Mouse (Mus musculus): ENCODE data around the gene Tapt1. TPM values are rescaled to one million over a fixed set of nuclear protein-coding genes. Genes with fewer than 3 reads are reported as not detected.

Gene Tapt1
- polyA plus RNA-seq, 1 experiment from 2014 or later, result 35.7 TPM

DNA sequence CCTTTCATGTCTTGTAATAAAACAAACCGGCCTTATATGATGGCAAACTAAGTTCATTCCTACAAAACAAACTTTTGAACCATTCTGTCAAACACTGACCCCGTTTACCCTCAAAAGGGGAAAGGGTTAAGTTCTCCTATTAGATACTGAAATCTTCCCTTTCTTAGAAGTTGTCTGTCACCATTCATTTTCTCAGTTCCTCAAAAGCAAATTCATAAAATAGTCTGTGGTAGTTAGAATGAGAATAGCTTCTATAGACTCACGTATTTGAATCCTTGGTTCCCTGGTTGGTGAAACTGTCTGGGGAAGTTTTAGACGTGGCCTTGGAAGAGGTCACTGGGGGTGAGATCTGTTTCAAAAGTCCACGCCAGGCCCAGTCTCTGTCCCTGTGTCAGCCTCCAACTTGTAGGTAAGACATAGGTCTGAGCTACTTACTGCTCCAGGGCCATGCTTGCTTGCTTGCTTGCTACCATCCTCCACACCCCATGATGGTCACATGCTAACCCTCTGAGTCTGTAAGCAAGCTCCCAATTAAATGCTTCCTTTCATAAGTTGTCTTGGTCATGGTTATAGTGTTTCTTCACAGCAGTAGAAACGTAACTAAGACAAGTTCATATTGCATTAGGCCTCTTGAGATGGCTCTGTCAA lies 14.5 kb downstream of the Tapt1 start:
- Histone ChIP-seq H3K4me2 (replicated peaks) (no peak overlapping the region), H3K27me3 (ENCODE audit: control insufficient read depth, insufficient read depth, low read length) (no peaks in the 10 kb centered on the region), H3K9me3 (ENCODE audit: control insufficient read depth, low read length) (no peaks in the 10 kb centered on the region), H3K27ac (no peak overlapping the region), H3K4me3 (replicated peaks; ENCODE audit: low read length) (no peak overlapping the region), H3K9ac (no peak overlapping the region), H3K4me1 (replicated peaks; ENCODE audit: control insufficient read depth, insufficient read depth, low read length) (no peaks in the 10 kb centered on the region), H3K36me3 (replicated peaks; ENCODE audit: control insufficient read depth, insufficient read depth) (peaks cover 26% of the 10 kb centered on the region)
- WGBS, result 89% methylated on average over 6 of the region's 6 CpGs
- DNase-seq (ENCODE audit: low spot score), result no peak
- ATAC-seq (ENCODE audit: low FRiP score), result no peak

DNA sequence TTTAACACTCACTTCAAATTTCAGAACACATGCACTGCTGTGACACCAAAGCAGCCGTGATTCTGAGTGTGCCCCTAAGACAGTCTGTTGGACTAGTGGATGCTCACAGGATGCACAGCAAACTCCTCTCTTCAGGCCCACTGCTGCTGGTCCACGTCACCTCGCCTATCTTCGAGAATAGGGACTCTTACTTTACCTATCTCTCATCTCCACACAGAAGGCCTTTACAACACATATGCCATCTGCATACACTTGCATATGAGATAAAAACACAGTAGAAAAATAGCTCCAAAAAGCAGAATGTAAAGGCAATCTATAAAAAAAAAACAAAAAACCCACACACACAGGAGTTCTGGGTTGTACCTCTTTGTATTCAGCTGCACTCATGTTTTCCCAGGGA lies 19.1 kb downstream of the Tapt1 start:
- no peak overlapping the region for H3K9ac ChIP-seq
- peaks cover 35% of the 10 kb centered on the region for H3K36me3 ChIP-seq (replicated peaks; ENCODE audit: control insufficient read depth, insufficient read depth)
- no peaks in the 10 kb centered on the region for H3K4me1 ChIP-seq (replicated peaks; ENCODE audit: control insufficient read depth, insufficient read depth, low read length)
- 93% methylated on average over 4 of the region's 4 CpGs for WGBS
- H3K27ac ChIP-seq, result no peak overlapping the region
- no peak overlapping the region for H3K4me2 ChIP-seq (replicated peaks)
- no peaks in the 10 kb centered on the region for H3K9me3 ChIP-seq (ENCODE audit: control insufficient read depth, low read length)
- no peaks in the 10 kb centered on the region for H3K27me3 ChIP-seq (ENCODE audit: control insufficient read depth, insufficient read depth, low read length)
- no peak overlapping the region for H3K4me3 ChIP-seq (replicated peaks; ENCODE audit: low read length)
- ATAC-seq (ENCODE audit: low FRiP score) (no peak), DNase-seq (ENCODE audit: low spot score) (no peak)

DNA sequence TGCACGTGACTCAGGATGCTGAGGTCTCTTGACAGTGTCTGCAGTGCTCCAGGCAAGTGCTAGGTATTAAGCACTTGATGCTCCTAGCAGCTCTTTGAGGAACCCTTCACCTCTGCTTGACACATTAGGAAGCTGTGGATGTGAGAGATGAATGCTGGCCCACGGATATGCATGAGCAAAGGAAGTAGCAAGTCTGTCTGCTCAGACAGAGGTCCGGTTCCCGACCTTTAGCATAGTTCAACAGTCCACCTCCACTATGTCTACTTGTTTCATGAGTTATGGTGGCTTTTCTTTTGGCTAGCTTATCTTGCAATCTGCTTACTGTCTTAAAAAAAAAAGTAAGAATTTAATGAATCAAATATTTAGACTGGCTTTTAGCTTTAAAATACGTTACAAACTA lies 19.8 kb downstream of the Tapt1 start:
- no peaks in the 10 kb centered on the region for H3K27me3 ChIP-seq (ENCODE audit: control insufficient read depth, insufficient read depth, low read length)
- 94% methylated on average over 5 of the region's 5 CpGs for WGBS

DNA sequence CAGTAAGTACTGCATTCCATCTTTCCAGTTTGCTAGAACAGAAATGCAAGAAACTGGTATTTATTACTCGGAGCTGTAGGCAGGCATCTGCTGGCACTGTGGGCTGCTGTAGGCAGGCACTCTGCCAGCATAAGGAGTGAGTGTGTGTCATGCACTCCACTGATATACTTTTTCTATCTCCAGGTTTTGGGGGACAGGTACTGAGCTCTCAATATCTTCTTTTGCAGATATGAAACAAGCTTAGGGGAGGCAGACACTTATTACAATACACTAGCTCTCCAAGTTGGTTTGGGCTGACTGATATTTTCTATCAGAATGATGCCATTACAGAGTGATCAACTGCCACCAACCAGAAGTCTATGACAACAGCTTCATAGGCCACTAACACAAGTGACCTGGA lies 23.0 kb downstream of the Tapt1 start:
- Histone ChIP-seq H3K9ac (no peak overlapping the region), H3K27me3 (ENCODE audit: control insufficient read depth, insufficient read depth, low read length) (no peaks in the 10 kb centered on the region), H3K4me2 (replicated peaks) (no peak overlapping the region), H3K9me3 (ENCODE audit: control insufficient read depth, low read length) (no peaks in the 10 kb centered on the region), H3K4me3 (replicated peaks; ENCODE audit: low read length) (no peak overlapping the region), H3K27ac (no peak overlapping the region), H3K4me1 (replicated peaks; ENCODE audit: control insufficient read depth, insufficient read depth, low read length) (no peaks in the 10 kb centered on the region), H3K36me3 (replicated peaks; ENCODE audit: control insufficient read depth, insufficient read depth) (peaks cover 25% of the 10 kb centered on the region)
- 85% methylated on average over 1 of the region's 1 CpGs for WGBS
- no peak for ATAC-seq (ENCODE audit: low FRiP score)
- DNase-seq (ENCODE audit: low spot score), result no peak

More for the DNA sequence above, 19.8 kb downstream of the Tapt1 start:
- Histone ChIP-seq H3K9ac (no peak overlapping the region), H3K9me3 (ENCODE audit: control insufficient read depth, low read length) (no peaks in the 10 kb centered on the region), H3K36me3 (replicated peaks; ENCODE audit: control insufficient read depth, insufficient read depth) (peaks cover 29% of the 10 kb centered on the region; the same call in 1 of the 2 replicates), H3K4me3 (replicated peaks; ENCODE audit: low read length) (no peak overlapping the region), H3K4me1 (replicated peaks; ENCODE audit: control insufficient read depth, insufficient read depth, low read length) (no peaks in the 10 kb centered on the region), H3K4me2 (replicated peaks) (no peak overlapping the region), H3K27ac (no peak overlapping the region)
- DNase-seq (ENCODE audit: low spot score) (no peak), ATAC-seq (ENCODE audit: low FRiP score) (no peak)

DNA sequence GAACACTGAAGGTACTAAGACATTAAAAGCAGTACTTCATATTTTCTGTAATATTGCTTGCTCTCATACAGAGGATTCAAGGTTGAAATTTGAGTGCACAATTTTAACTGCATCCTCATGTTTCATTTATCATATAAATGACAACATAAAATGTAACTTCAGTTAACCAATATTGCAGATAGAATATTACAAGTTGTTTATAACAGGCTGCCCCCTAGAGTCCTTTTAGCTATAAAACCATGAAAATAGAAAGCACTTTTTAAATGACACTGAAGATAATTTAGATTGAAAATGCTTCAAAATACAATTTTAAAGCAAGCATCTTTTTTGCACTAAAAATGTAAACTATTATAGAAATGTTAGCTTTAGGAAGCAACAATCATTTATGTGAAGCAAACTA lies 24.8 kb downstream of the Tapt1 start:
- DNase-seq (ENCODE audit: low spot score) (no peak), ATAC-seq (ENCODE audit: low FRiP score) (no peak)
- Histone ChIP-seq H3K9me3 (ENCODE audit: control insufficient read depth, low read length) (no peaks in the 10 kb centered on the region), H3K4me3 (replicated peaks; ENCODE audit: low read length) (no peak overlapping the region), H3K27me3 (ENCODE audit: control insufficient read depth, insufficient read depth, low read length) (no peaks in the 10 kb centered on the region), H3K36me3 (replicated peaks; ENCODE audit: control insufficient read depth, insufficient read depth) (peaks cover 24% of the 10 kb centered on the region), H3K9ac (no peak overlapping the region), H3K4me1 (replicated peaks; ENCODE audit: control insufficient read depth, insufficient read depth, low read length) (no peaks in the 10 kb centered on the region), H3K4me2 (replicated peaks) (no peak overlapping the region), H3K27ac (no peak overlapping the region)

DNA sequence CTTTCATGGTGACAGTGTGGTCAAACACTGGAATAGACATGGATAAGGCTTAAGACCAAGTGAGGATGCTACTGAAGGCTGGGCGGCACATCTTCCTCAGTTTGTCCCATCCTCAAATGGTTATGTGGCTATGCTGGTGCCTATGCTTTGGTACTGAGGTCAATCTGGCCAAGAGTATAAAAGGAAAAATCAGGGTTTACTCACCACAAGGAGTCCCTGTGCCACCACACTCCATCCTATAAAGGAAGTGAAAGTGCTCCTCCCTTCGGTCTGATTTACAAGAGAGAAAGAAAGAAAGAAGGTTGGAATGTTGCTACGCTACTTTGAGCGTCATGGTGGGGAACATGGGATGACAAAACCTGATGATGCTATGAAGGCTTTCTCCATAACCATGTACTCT lies 27.3 kb downstream of the Tapt1 start:
- no peaks in the 10 kb centered on the region for H3K27me3 ChIP-seq (ENCODE audit: control insufficient read depth, insufficient read depth, low read length)
- 97% methylated on average over 4 of the region's 4 CpGs for WGBS
- DNase-seq (ENCODE audit: low spot score) (no peak), ATAC-seq (ENCODE audit: low FRiP score) (no peak)
- no peak overlapping the region for H3K9ac ChIP-seq
- no peak overlapping the region for H3K4me3 ChIP-seq (replicated peaks; ENCODE audit: low read length)
- no peaks in the 10 kb centered on the region for H3K9me3 ChIP-seq (ENCODE audit: control insufficient read depth, low read length)
- no peak overlapping the region for H3K4me2 ChIP-seq (replicated peaks)
- H3K36me3 ChIP-seq (replicated peaks; ENCODE audit: control insufficient read depth, insufficient read depth), result peaks cover 18% of the 10 kb centered on the region
- no peak overlapping the region for H3K27ac ChIP-seq
- no peaks in the 10 kb centered on the region for H3K4me1 ChIP-seq (replicated peaks; ENCODE audit: control insufficient read depth, insufficient read depth, low read length)

DNA sequence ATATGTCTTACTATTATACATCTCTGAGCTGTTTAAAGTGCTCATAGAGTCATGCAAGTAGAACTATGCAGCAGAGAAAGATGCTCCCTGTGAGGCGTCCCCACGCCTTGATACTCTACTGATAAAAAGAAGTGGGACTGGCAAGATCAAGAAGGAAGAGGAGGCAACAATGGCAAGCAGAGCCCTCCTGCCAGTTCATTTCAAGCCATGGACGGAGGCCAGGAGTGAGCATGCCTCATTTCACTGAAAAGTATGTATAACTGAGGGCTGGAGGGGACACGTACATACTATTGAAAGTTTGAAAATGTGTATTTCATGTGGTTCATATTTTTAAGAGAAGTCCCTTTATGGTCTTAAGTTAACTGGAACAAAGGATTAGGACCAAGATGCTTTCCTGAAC lies 28.0 kb downstream of the Tapt1 start:
- no peak overlapping the region for H3K4me3 ChIP-seq (replicated peaks; ENCODE audit: low read length)
- H3K27me3 ChIP-seq (ENCODE audit: control insufficient read depth, insufficient read depth, low read length), result no peaks in the 10 kb centered on the region
- DNase-seq (ENCODE audit: low spot score) (no peak), ATAC-seq (ENCODE audit: low FRiP score) (no peak)
- H3K27ac ChIP-seq, result no peak overlapping the region
- H3K36me3 ChIP-seq (replicated peaks; ENCODE audit: control insufficient read depth, insufficient read depth), result peaks cover 21% of the 10 kb centered on the region
- 79% methylated on average over 4 of the region's 4 CpGs for WGBS
- H3K9me3 ChIP-seq (ENCODE audit: control insufficient read depth, low read length), result no peaks in the 10 kb centered on the region
- no peak overlapping the region for H3K9ac ChIP-seq
- H3K4me2 ChIP-seq (replicated peaks), result no peak overlapping the region
- H3K4me1 ChIP-seq (replicated peaks; ENCODE audit: control insufficient read depth, insufficient read depth, low read length), result no peaks in the 10 kb centered on the region

DNA sequence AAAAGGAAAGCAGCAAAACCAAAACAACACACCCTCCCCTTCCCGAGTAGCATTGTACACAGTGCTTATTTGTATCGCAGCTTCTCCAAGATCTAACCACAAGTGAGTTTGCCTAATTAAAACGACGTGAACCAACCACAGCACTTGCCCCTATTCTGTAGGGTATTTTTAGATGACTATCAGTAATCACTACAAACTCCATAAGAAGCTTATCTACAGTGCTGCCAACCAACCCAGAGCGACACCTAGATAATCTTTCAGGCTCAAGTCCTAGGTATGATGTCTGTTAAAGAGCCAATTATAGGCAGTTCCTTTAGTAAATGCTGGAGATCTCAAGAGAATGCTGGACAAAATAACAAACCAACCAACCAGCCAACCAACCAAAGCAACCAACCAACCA lies 28.6 kb downstream of the Tapt1 start:
- no peaks in the 10 kb centered on the region for H3K27me3 ChIP-seq (ENCODE audit: control insufficient read depth, insufficient read depth, low read length)
- 89% methylated on average over 5 of the region's 5 CpGs for WGBS
- no peak overlapping the region for H3K27ac ChIP-seq
- no peak overlapping the region for H3K4me3 ChIP-seq (replicated peaks; ENCODE audit: low read length)
- DNase-seq (ENCODE audit: low spot score) (no peak), ATAC-seq (ENCODE audit: low FRiP score) (no peak)
- H3K4me1 ChIP-seq (replicated peaks; ENCODE audit: control insufficient read depth, insufficient read depth, low read length), result no peaks in the 10 kb centered on the region
- no peak overlapping the region for H3K4me2 ChIP-seq (replicated peaks)
- H3K36me3 ChIP-seq (replicated peaks; ENCODE audit: control insufficient read depth, insufficient read depth), result peaks cover 23% of the 10 kb centered on the region
- H3K9ac ChIP-seq, result no peak overlapping the region
- H3K9me3 ChIP-seq (ENCODE audit: control insufficient read depth, low read length), result no peaks in the 10 kb centered on the region

DNA sequence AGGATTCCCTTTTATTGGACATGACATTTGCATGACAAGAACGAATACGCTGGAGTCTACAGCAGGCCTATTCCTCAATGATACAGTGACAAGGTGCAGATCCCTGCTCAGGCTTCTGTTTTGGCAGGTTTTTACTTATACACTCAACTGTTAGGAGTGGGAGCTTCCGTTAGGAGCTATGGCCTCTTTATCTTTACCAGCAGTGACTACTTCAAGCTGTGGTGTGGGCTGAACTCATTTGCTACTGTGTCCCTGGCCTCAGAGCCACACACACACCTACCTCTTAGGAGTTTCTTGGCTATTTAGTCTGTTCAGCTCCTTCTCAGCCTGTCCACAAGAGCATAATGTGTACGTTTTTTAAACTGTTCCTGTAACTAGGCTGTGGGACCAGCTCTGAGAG lies 30.3 kb downstream of the Tapt1 start:
- H3K4me1 ChIP-seq (replicated peaks; ENCODE audit: control insufficient read depth, insufficient read depth, low read length), result no peaks in the 10 kb centered on the region
- no peak overlapping the region for H3K4me2 ChIP-seq (replicated peaks)
- no peaks in the 10 kb centered on the region for H3K9me3 ChIP-seq (ENCODE audit: control insufficient read depth, low read length)
- ATAC-seq (ENCODE audit: low FRiP score) (no peak), DNase-seq (ENCODE audit: low spot score) (no peak)
- no peaks in the 10 kb centered on the region for H3K27me3 ChIP-seq (ENCODE audit: control insufficient read depth, insufficient read depth, low read length)
- H3K4me3 ChIP-seq (replicated peaks; ENCODE audit: low read length), result no peak overlapping the region
- WGBS, result 92% methylated on average over 4 of the region's 4 CpGs
- H3K9ac ChIP-seq, result no peak overlapping the region
- H3K27ac ChIP-seq, result no peak overlapping the region
- H3K36me3 ChIP-seq (replicated peaks; ENCODE audit: control insufficient read depth, insufficient read depth), result peaks cover 31% of the 10 kb centered on the region

DNA sequence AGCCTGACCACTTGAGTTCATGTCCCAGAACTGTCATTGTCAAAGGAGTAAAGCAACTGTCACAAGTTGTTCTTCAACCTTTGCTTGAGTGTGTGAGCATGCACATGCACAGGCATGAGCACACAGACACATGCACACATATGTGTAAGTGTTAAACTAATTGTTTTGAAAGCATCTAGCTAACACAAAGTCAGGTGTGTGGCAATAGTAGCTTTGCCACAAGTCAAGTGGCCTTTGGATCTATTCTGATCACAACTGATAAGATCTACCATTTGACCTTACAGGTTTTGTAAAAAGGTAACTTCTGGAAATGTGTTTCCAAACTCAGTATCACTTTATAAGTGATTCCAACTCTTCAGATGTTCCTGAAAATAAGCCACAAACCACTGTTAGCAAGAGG lies 39.1 kb downstream of the Tapt1 start:
- Histone ChIP-seq H3K9ac (no peak overlapping the region), H3K36me3 (replicated peaks; ENCODE audit: control insufficient read depth, insufficient read depth) (peaks cover 83% of the 10 kb centered on the region), H3K4me2 (replicated peaks) (no peak overlapping the region), H3K9me3 (ENCODE audit: control insufficient read depth, low read length) (no peaks in the 10 kb centered on the region), H3K4me1 (replicated peaks; ENCODE audit: control insufficient read depth, insufficient read depth, low read length) (no peaks in the 10 kb centered on the region), H3K4me3 (replicated peaks; ENCODE audit: low read length) (no peak overlapping the region), H3K27ac (no peak overlapping the region), H3K27me3 (ENCODE audit: control insufficient read depth, insufficient read depth, low read length) (no peaks in the 10 kb centered on the region)
- no peak for DNase-seq (ENCODE audit: low spot score)
- no peak for ATAC-seq (ENCODE audit: low FRiP score)

All from hindbrain, embryonic 14.5 days (tissue).